Mouse (Mus musculus): ENCODE measurements around the gene 1110051M20Rik.

Gene 1110051M20Rik

GRCm38 (mm10) chr2:91421641-91422040 lies 22.9 kb downstream of the 1110051M20Rik start:
- DNase-seq (ENCODE audit: low spot score) = no peak

DNA sequence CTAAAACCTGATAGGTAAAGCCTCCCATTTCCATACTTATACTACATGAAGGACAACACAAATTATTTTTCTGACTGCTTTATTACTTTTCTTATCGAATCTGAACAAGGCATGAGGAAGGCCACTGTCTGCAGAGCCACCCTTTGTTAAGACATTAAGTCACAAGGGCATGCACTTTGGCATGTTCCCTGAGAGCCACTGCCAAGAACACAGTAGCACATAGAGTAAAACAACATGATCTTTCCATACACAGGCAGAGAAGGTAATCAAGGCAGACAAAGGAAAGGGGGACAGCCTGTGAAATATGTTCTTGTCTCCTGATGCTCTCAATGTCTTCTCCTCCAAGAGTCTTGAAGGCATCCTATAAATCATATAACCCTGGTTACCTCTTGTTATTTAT lies 30.7 kb downstream of the 1110051M20Rik start:
- DNase-seq (ENCODE audit: low spot score) = no peak

DNA sequence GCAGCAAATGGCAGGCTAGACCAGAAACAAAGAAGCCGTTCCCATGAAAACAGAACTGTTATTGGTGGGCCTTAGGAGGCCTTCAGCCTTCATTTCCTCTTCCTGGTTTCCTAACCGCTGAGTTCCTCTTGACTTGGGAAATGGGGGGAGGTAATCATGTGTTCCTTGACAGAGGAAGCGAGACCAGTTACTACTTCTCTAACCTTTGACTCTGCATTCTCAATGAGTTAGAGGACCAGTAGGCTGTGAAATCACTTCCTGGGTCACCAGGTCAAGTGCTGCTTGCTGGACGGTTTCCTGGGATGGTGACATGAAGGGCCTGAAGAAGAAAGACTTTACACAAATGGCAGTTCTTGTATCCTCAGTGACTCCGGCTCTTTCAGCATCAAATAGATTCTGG lies 32.1 kb downstream of the 1110051M20Rik start:
- DNase-seq (ENCODE audit: low spot score) = no peak

DNA sequence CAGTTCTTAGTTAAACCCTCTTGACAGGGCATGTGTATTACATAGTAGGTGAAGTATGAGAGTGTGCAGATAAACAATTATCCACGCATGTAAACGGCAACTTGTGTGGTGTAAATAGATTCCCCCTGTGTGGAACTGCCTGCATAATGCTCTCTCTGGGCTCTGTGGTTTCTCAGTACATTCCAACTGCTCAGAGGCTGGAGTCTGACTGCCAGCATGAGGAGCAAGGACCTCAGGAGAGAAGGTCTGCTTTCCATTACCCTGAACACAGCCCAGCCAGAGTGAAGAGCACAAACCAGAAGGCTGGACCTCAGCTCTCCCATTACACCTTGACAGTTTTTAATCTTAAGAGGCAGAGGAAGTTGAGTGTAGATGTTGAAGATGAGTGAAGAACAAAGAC lies 33.0 kb downstream of the 1110051M20Rik start:
- DNase-seq (ENCODE audit: low spot score) = no peak

DNA sequence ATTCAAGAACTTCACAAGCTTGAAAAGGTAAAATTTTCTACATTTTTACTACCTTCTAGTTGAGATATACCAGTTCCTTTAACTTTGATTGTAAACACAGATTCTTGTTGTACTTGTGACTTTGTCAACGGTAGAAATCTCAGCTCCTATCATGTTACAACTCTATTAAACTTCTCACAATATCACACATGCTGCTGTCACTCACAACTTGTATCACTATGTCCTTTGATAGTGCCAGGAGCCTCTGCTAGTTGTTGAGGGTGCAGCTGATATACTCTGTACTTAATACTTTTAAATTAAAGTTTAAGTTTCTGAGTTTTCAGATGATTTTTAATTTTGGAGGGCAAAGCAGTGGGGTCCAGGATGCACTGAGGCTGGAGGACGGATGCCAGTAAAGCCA lies 36.5 kb downstream of the 1110051M20Rik start:
- no peak for DNase-seq (ENCODE audit: low spot score)

DNA sequence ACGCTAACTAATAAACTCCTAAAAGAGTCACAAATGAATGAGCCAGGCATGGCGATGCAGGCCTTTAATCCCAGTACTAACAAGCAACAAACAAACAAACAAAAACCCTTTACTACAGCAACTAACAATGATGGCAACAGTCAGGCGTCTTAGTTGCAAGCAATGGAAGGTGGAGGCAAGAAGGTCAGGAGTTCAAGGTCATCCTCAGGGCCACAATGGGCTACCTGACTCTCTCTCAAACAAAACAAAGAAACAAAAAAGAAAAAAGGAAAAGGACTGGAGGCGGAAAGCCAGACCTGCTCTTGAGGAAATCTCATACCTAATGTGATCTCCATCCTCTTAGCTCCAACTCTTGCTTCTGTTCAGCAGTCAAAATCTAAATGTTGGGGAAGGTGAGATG lies 39.4 kb downstream of the 1110051M20Rik start:
- DNase-seq (ENCODE audit: low spot score) = no peak

DNA sequence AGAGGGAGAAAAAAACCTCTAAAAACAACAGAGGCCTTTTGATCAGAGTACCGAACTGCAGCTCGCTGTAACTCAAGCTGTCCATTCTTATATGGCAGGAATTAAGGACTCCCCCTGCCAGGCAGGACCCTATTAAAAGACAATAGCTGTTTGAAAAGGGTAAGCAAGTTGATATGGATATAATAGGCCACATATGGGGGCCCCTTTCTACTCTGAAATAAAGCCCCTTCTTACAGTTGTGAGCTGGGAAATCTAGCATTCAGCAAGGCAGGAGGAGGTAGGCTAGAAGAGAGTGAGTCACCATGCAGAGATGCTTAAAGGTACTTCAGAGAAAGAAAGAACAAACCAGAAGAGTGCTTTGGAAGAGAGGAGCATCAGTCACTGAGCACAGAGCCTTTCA lies 44.8 kb downstream of the 1110051M20Rik start:
- no peak for DNase-seq (ENCODE audit: low spot score)

GRCm38 (mm10) chr2:91399168-91399567 lies 45.3 kb downstream of the 1110051M20Rik start:
- DNase-seq (ENCODE audit: low spot score) = no peak

DNA sequence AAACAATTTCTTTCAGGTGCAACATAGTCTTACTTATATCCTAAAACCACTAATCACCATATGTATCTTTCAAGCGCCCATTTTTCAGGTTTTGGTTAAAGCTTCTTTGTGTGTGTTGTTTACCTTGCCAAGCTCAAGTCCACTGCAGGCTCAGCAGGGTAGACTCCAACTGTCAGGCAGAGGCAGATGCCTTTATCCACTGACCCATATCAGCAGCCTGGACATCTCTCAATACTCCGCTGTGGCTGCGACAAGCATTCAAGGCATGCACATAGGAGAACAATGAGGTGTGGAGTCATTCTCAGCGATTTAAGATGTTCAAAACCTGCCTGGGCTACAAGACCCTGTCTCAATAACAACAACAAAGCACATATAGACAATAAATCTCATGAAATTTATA lies 50.4 kb downstream of the 1110051M20Rik start:
- no peak for DNase-seq (ENCODE audit: low spot score)

DNA sequence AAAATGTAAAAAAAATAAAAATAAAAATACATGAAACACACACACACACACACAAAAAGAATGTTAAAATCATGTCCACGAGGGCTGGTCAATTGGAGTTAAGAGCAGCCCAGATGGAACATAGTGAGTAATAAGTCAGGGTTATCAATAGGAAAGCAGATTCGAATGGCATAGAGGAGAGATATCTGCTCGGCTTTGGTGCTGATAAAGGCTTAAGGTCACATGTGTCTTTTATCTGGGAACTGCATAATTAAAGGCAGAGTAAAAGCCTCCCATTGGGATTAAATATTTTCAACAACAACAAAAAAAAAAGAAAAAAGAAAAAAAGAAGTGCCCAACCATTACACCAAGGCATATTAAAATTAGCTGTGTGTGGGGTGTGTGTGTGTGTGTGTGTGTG lies 55.8 kb downstream of the 1110051M20Rik start:
- no peak for DNase-seq (ENCODE audit: low spot score)

DNA sequence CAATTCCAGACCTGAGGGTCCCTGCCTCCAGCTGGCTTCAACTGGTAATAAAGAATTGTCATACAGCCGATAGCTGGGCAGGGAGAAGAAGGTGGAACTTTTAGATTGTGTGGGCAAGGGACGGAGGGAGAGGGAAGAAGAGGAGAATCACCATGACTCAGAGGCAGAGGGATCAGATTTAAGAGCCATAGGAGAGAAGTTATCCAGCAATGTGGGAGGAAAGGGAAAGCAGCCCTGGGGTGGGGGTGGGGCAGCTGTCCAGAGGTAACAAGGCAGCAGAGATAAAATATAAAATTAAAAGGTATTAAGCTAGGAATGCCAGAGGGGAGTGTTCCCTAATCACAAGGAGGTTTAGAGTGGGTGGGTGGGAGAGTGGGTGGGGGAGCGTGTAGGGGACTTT lies 56.2 kb downstream of the 1110051M20Rik start:
- no peak for DNase-seq (ENCODE audit: low spot score)

DNA sequence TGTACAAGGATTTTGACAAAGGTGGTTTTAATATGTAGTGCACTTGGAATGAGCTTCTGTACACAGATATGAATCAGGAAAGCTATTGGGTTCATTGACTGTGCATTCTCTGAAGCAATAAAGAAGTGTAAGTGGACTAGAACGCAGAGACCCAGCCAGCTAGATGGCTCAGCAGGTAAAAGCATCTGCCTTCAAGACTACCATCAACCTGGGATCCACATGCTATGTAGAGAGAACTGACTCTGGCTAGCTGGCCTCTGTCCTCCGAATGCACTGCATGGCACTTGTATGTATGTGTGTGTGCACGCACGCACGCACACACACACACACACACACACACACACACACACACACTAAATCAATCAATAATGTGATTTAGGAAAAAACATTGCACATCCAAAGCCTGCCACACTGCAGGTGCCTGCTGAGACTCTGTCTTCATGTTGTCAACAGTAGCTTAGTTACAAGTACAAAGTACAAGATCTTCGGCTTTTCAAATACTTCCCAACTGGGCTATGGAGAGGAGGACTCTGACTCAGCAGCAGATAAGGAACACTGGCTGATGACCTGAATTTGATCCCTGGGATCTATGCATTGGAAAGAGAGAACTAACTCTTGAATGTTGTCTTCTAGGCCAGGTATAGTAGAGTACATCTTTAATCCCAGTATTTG lies 57.1 kb downstream of the 1110051M20Rik start:
- no peak for DNase-seq (ENCODE audit: low spot score)

GRCm38 (mm10) chr2:91386547-91387286 lies 57.8 kb downstream of the 1110051M20Rik start:
- DNase-seq (ENCODE audit: low spot score) = no peak

GRCm38 (mm10) chr2:91383294-91383693 lies 61.2 kb downstream of the 1110051M20Rik start:
- DNase-seq (ENCODE audit: low spot score) = no peak

GRCm38 (mm10) chr2:91377038-91377437 lies 67.5 kb downstream of the 1110051M20Rik start:
- no peak for DNase-seq (ENCODE audit: low spot score)

GRCm38 (mm10) chr2:91370314-91370713 lies 74.2 kb downstream of the 1110051M20Rik start:
- no peak for DNase-seq (ENCODE audit: low spot score)

GRCm38 (mm10) chr2:91363272-91363671 lies 81.2 kb downstream of the 1110051M20Rik start:
- DNase-seq (ENCODE audit: low spot score) = no peak

- DNase-seq (ENCODE audit: low spot score) = no peak
Measured at GRCm38 (mm10) chr2:91361068-91361528, 83.4 kb downstream of the 1110051M20Rik start.

DNA sequence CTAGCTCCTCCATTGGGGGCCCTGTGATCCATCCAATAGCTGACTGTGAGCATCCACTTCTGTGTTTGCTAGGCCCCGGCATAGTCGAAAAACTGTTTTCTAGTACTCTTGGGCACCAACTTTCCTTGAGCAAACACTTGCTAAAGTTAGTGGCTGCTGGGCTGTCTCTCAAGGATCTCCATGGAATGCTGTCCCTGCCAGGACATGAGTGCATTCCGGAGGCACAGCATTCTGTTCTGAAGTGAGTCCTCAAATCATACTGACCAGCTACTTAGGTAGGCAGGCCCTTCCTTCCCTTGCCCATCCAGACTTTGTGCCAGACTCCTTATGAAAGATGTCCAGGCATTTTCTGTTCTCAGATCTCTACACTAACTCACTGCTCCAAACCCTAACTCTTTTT lies 88.7 kb downstream of the 1110051M20Rik start:
- no peak for DNase-seq (ENCODE audit: low spot score)

DNA sequence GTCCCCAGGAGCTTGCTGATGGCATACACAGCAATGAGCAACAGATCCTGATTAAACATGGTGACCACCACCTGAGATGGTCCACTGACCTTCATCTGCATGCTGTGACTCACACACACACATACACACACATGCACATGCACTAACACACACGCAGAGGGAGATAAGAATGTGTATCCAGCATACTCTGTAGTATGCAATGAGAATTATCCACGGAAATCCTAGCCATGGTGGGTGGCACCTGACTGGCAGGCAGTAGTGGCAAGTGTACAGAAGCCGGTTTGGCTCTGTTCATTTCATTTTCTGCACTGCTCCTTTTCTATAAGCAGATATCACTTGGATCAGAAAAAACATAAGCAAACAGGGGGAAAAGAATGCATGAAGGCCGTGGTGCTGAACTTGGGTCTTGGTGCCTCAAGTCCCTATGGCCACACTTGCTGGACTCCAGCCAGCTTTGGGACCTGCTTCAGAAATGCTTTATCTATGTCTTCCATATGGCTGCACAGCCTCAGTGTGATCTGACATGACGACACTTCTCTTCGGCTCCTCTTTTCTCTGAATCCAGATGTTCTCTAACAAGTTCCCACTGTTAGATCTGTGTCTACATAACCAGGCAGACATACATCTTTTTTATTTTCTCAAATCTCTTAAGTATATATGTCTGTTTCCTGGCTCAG lies 89.6 kb downstream of the 1110051M20Rik start:
- DNase-seq (ENCODE audit: low spot score) = no peak

GRCm38 (mm10) chr2:91353854-91354253 lies 90.7 kb downstream of the 1110051M20Rik start:
- DNase-seq (ENCODE audit: low spot score) = no peak

GRCm38 (mm10) chr2:91351841-91352240 lies 92.7 kb downstream of the 1110051M20Rik start:
- DNase-seq (ENCODE audit: low spot score) = no peak

DNA sequence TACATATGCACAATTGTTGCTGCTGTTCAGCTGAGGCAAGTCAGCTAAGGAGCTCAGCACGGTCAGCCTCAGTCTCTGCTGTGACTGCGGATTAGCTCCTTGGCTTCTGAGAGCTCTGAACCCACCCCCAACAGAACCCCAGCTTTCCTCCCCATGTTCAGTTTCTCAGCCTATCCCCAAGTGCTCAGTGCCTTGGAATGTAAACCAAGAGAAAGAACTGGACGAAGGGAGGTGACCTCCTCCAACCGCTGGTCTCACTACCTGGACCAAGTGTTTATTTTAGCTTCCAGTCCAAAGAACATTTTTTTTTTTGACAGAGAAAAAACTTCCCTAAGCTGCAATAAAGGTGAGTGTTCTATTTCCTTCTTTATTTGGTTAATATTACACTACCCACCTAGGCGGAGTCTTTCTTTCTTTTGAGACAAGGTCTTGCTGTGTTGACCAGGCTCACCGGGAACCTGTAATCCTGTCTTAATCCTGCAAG lies 94.5 kb downstream of the 1110051M20Rik start:
- DNase-seq (ENCODE audit: low spot score) = no peak

Data from left cerebral cortex, adult 11 months (tissue).